Mouse (Mus musculus): Measurements from ENCODE around the gene Snph. TPM values are rescaled to one million over a fixed set of nuclear protein-coding genes. Genes with fewer than 3 reads are reported as not detected.
A peak's percentile ranks its signal among the peaks of the same experiment; 100 is the strongest.

Snph gene
- polyA plus RNA-seq (2014; fragmentation: Nextera tagmentation; extraction: Ambion mirVana), result 0.06 and 0.21 TPM in 2 replicates

DNA sequence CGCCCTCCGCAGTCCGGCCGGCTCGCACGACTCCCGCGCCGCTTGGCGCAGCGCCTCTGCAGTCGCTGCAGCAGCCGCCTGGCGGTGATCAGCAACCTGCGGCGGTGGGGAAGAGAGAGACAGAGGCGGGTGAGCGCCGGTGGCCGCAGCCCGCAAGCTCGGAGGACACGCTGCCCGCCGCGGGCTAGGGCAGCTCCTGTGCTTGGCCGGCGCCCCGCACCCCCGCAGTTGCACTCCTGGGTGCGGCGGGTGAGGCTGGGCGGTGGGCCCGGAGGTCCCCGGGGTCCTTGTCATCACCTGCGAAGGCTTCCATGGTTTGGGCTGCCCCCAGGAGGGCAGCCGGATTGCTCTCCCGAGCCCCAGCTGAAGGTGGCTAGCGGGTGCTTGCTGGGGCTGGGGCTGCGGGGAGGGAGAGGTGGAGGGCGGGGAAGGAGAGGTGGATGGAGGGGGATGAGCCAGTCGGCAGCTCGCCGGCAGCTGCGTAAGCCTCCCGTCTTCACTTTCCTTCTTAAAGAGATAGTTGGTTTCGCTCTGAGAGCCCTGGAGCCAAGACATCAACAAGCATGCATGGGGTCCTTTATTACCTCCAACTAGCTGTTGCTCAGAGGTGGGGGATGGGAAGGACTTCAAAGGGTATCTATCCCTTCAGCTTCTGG lies at the start of gene Snph:
Gene Snph (minus strand): TSS at position 435 of the 656 bp plus-strand sequence.
- Histone ChIP-seq H3K27ac (replicated peaks; ENCODE audit: low read depth, low read length) (no peak within 1 kb of the TSS), H3K4me1 (ENCODE audit: control insufficient read depth, insufficient read depth, low read length) (no peaks in the 10 kb centered on the region), H3K4me3 (ENCODE audit: low read depth, low read length) (peak within 1 kb of the TSS; percentile 60), H3K4me2 (ENCODE audit: low read depth, severe bottlenecking) (peak within 1 kb of the TSS; percentile 98), H3K36me3 (ENCODE audit: control insufficient read depth, insufficient read depth, low read length) (no peaks in the 10 kb centered on the region), H3K27me3 (ENCODE audit: control insufficient read depth, insufficient read depth, low read length) (peaks cover 32% of the 10 kb centered on the region), H3K9ac (ENCODE audit: low read length) (peak within 1 kb of the TSS; percentile 58), H3K9me3 (ENCODE audit: control insufficient read depth, low read length) (no peaks in the 10 kb centered on the region)
- peak; percentile 68 for ATAC-seq (ENCODE audit: insufficient number of reproducible peaks, low FRiP score, low TSS enrichment, low read depth)
- under 1% methylated on average over 40 of the region's 47 CpGs for WGBS
- DNase-seq (ENCODE audit: low spot score), result peak; percentile 78

DNA sequence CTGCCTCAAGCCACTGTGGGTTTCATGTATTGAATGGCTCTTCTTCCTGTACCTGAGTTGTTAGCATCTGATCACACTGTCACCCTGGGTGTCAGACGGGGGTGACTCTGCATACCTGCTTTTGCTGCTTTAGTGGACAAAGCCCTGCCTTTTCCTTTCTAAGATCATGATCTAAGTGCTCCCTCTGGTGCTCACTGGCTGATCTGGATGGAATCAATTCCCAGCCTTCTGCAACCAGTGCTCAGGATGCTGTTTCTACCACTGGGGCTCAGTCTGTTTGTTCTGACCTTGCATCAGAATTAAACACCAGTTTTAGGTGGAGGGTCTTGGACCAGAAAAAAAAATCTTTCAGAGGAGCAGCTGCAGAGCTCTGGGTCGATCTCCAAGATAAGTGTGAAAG lies 43.8 kb upstream of the Snph start:
- DNase-seq (ENCODE audit: low spot score) (no peak), ATAC-seq (ENCODE audit: insufficient number of reproducible peaks, low FRiP score, low TSS enrichment, low read depth) (0 out of 2 replicates have a peak, but pooled peaks have one; percentile 21)
- Histone ChIP-seq H3K4me2 (ENCODE audit: low read depth, severe bottlenecking) (no peak overlapping the region), H3K36me3 (ENCODE audit: control insufficient read depth, insufficient read depth, low read length) (no peaks in the 10 kb centered on the region), H3K4me3 (ENCODE audit: low read depth, low read length) (no peak overlapping the region), H3K27ac (replicated peaks; ENCODE audit: low read depth, low read length) (no peak overlapping the region), H3K4me1 (ENCODE audit: control insufficient read depth, insufficient read depth, low read length) (no peaks in the 10 kb centered on the region), H3K27me3 (ENCODE audit: control insufficient read depth, insufficient read depth, low read length) (no peaks in the 10 kb centered on the region), H3K9me3 (ENCODE audit: control insufficient read depth, low read length) (no peaks in the 10 kb centered on the region), H3K9ac (ENCODE audit: low read length) (no peak overlapping the region)
- WGBS, result 57% methylated on average over 2 of the region's 2 CpGs

DNA sequence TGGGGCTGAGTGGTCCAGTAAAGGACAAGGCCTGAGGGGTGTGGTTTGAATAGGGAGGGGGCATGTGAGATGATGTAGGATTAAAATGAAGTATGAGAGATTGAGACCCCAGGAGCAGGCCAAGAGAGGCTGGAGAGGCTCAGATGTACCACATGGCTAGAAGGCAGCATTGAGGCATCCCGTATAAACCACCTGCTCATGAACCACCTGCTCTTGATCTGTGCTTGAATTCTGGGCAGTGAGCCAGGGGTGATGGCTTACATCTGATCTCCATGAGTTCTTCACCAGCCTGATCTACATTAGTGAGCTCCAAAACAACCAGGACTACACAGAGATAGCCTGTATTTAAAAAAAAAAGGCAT lies 38.6 kb upstream of the Snph start:
- Histone ChIP-seq H3K4me2 (ENCODE audit: low read depth, severe bottlenecking) (no peak overlapping the region), H3K9ac (ENCODE audit: low read length) (no peak overlapping the region), H3K36me3 (ENCODE audit: control insufficient read depth, insufficient read depth, low read length) (no peaks in the 10 kb centered on the region), H3K27me3 (ENCODE audit: control insufficient read depth, insufficient read depth, low read length) (peaks cover 3% of the 10 kb centered on the region; the same call in 1 of the 2 replicates), H3K4me3 (ENCODE audit: low read depth, low read length) (no peak overlapping the region), H3K4me1 (ENCODE audit: control insufficient read depth, insufficient read depth, low read length) (no peaks in the 10 kb centered on the region), H3K27ac (replicated peaks; ENCODE audit: low read depth, low read length) (no peak overlapping the region), H3K9me3 (ENCODE audit: control insufficient read depth, low read length) (no peaks in the 10 kb centered on the region)
- ATAC-seq (ENCODE audit: insufficient number of reproducible peaks, low FRiP score, low TSS enrichment, low read depth) (0 out of 2 replicates have a peak, but pooled peaks have one; percentile 6), DNase-seq (ENCODE audit: low spot score) (no peak)
- WGBS, result 83% methylated on average over 1 of the region's 1 CpGs

DNA sequence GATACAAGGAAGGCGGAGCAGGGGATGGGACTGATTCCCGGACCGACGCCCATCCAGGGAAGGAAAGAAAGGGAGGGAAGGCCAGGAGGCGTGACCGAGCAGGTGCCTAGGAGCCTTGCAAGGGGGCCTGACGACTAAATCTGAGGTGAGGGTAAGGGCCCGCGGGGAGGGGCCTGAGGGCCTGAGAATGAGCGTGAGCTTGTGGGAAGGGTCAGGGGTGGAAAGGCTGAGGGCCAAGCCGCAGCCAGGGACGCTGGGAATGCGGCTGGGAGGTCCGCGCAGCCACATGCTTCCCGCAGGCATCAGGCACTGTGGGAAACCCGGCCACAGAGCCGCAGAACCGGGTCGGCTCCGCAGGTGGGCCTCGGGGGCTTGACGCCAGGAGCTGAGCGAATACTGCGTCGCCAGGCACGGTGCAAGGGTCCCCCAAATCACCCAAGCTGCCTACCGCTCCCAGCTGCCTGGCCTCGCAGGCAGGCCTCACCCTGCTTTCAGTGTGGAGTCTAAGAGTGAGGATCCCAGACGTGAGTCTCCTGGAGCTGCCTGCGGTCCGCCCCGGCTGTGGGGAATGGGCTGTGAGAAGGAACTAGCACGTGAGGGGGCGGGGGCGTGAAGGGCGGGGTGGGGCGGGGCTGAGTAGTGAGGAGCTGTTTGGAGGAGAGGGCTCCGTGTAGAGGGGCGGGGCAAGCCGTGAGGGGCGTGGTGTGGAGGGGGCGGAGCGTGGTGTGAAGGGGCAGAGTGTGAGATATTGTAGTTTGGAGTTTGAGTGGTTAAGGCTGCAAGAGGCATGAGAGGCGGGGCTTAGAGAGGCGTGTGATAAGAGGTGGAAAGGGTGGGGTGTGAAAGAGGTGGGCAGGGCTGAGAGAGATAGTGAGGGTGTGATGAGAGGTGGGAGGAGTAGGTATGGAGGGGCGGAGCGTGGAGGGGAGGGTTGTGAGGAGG lies 37.9 kb upstream of the Snph start:
- Histone ChIP-seq H3K4me3 (ENCODE audit: low read depth, low read length) (no peak overlapping the region), H3K27me3 (ENCODE audit: control insufficient read depth, insufficient read depth, low read length) (peaks cover 3% of the 10 kb centered on the region; the same call in 1 of the 2 replicates), H3K9ac (ENCODE audit: low read length) (no peak overlapping the region), H3K4me2 (ENCODE audit: low read depth, severe bottlenecking) (no peak overlapping the region), H3K4me1 (ENCODE audit: control insufficient read depth, insufficient read depth, low read length) (no peaks in the 10 kb centered on the region), H3K9me3 (ENCODE audit: control insufficient read depth, low read length) (no peaks in the 10 kb centered on the region), H3K27ac (replicated peaks; ENCODE audit: low read depth, low read length) (no peak overlapping the region), H3K36me3 (ENCODE audit: control insufficient read depth, insufficient read depth, low read length) (no peaks in the 10 kb centered on the region)
- ATAC-seq (ENCODE audit: insufficient number of reproducible peaks, low FRiP score, low TSS enrichment, low read depth) (peak; percentile 47; the same call in 1 of the 2 replicates), DNase-seq (ENCODE audit: low spot score) (no peak)
- 37% methylated on average over 47 of the region's 48 CpGs for WGBS

DNA sequence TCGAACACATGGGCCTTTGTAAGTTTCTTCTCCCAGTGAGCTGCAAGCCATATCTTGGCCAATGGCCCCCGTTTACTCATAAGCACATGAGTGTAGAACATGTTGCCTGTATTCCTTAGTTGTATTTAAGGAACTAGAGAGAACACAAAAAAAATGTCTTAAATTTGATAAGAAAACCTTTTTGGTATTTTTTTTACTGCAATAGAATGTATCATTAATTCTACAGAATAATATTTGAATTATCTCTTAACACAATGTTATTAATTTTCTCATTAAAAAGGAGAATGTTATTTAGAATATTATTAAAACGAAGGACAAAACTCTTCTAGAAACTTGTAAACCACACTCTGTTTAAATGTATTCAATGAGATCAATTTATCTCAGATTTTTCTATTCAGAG lies 36.0 kb upstream of the Snph start, which contains the start of gene Rad21l:
Gene Rad21l (minus strand): TSS at position 101 of the 400 bp plus-strand sequence.
- peaks cover 3% of the 10 kb centered on the region; the same call in 1 of the 2 replicates for H3K27me3 ChIP-seq (ENCODE audit: control insufficient read depth, insufficient read depth, low read length)
- ATAC-seq (ENCODE audit: insufficient number of reproducible peaks, low FRiP score, low TSS enrichment, low read depth) (no peak), DNase-seq (ENCODE audit: low spot score) (no peak)
- H3K36me3 ChIP-seq (ENCODE audit: control insufficient read depth, insufficient read depth, low read length), result no peaks in the 10 kb centered on the region
- WGBS, result 79% methylated on average over 3 of the region's 3 CpGs
- H3K27ac ChIP-seq (replicated peaks; ENCODE audit: low read depth, low read length), result no peak within 1 kb of the TSS
- H3K9me3 ChIP-seq (ENCODE audit: control insufficient read depth, low read length), result no peaks in the 10 kb centered on the region
- H3K4me2 ChIP-seq (ENCODE audit: low read depth, severe bottlenecking), result no peak within 1 kb of the TSS
- H3K9ac ChIP-seq (ENCODE audit: low read length), result no peak within 1 kb of the TSS
- no peak within 1 kb of the TSS for H3K4me3 ChIP-seq (ENCODE audit: low read depth, low read length)
- H3K4me1 ChIP-seq (ENCODE audit: control insufficient read depth, insufficient read depth, low read length), result no peaks in the 10 kb centered on the region

DNA sequence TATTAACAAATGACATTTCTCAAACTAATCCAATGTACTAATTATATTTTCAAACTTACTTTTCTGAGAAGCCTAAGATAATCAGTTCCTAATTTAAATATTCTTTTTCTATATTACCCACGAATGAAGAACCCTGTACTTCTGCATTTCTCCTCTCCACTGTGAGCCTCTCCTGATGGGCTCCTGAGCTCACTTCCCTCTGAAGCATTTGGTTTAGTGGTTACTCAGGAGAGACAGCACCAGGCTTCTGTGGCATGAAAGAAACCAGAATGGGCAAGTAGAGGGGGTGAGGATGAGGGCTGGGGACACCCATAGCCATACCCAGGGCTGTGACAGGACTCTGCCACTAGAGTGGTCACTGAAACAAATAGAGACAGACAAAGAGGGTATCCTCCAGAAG lies 19.7 kb upstream of the Snph start:
- H3K36me3 ChIP-seq (ENCODE audit: control insufficient read depth, insufficient read depth, low read length), result no peaks in the 10 kb centered on the region
- DNase-seq (ENCODE audit: low spot score), result no peak
- no peak overlapping the region for H3K4me3 ChIP-seq (ENCODE audit: low read depth, low read length)
- 67% methylated on average over 1 of the region's 1 CpGs for WGBS
- H3K4me2 ChIP-seq (ENCODE audit: low read depth, severe bottlenecking), result no peak overlapping the region
- no peak overlapping the region for H3K9ac ChIP-seq (ENCODE audit: low read length)
- no peak for ATAC-seq (ENCODE audit: insufficient number of reproducible peaks, low FRiP score, low TSS enrichment, low read depth)
- no peaks in the 10 kb centered on the region for H3K27me3 ChIP-seq (ENCODE audit: control insufficient read depth, insufficient read depth, low read length)
- no peak overlapping the region for H3K27ac ChIP-seq (replicated peaks; ENCODE audit: low read depth, low read length)
- no peaks in the 10 kb centered on the region for H3K4me1 ChIP-seq (ENCODE audit: control insufficient read depth, insufficient read depth, low read length)
- H3K9me3 ChIP-seq (ENCODE audit: control insufficient read depth, low read length), result no peaks in the 10 kb centered on the region

DNA sequence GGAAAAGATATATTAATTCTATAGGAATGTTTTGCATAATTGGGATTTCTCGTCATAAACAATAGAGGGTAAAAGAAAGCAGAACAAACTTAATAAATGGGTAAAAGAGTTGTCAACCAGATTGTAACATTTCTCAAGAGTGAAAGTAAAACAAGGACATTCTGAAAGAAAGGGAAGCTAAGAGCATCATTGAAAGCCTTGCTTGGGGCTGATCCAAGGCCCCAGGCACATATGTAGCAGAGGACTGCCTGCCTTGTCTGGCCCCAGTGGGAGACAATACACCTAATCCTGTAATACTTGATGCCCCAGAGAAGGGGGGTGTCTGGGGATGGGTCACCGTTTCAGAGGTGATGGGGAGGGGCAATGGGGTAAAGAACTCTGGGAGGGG lies 3.6 kb upstream of the Snph start:
- DNase-seq (ENCODE audit: low spot score), result no peak
- Histone ChIP-seq H3K4me3 (ENCODE audit: low read depth, low read length) (no peak overlapping the region), H3K9me3 (ENCODE audit: control insufficient read depth, low read length) (no peaks in the 10 kb centered on the region), H3K4me1 (ENCODE audit: control insufficient read depth, insufficient read depth, low read length) (no peaks in the 10 kb centered on the region), H3K27me3 (ENCODE audit: control insufficient read depth, insufficient read depth, low read length) (peaks cover 25% of the 10 kb centered on the region), H3K4me2 (ENCODE audit: low read depth, severe bottlenecking) (no peak overlapping the region), H3K36me3 (ENCODE audit: control insufficient read depth, insufficient read depth, low read length) (no peaks in the 10 kb centered on the region), H3K9ac (ENCODE audit: low read length) (no peak overlapping the region), H3K27ac (replicated peaks; ENCODE audit: low read depth, low read length) (no peak overlapping the region)
- ATAC-seq (ENCODE audit: insufficient number of reproducible peaks, low FRiP score, low TSS enrichment, low read depth), result no peak
- 82% methylated on average over 2 of the region's 2 CpGs for WGBS

DNA sequence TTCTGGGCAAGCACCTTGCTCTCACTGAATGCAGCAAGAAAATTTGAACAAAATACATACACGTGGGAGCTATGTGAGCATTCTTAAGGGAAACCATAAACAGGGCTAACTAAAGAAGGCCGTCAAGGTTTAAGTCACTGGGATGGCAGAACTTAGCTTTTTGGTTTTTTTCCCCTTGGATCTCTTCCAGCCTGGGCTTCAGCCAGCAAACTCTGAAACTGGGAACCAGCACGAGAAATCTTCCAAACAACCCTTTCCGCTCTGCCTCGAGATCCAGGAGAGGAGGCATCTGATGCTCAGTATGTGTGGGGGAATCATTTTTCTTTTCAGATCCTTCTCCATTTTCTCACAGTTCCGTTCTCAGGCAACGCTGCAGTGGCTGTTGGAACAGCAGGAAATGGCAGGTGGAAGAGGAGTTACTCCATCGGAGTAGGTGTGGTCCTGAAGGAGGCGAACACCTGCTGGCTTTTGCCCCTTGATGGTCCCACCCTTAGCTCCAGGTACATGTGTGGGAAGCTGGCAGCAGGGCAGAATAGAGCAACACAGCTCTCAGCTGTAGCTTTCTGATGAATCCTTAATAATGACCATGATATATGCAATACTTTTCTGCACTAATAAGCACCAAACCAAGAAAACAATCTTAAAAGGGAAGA lies 3.1 kb upstream of the Snph start:
- Histone ChIP-seq H3K36me3 (ENCODE audit: control insufficient read depth, insufficient read depth, low read length) (no peaks in the 10 kb centered on the region), H3K4me2 (ENCODE audit: low read depth, severe bottlenecking) (no peak overlapping the region), H3K4me1 (ENCODE audit: control insufficient read depth, insufficient read depth, low read length) (no peaks in the 10 kb centered on the region), H3K9me3 (ENCODE audit: control insufficient read depth, low read length) (no peaks in the 10 kb centered on the region), H3K27ac (replicated peaks; ENCODE audit: low read depth, low read length) (no peak overlapping the region), H3K9ac (ENCODE audit: low read length) (no peak overlapping the region), H3K4me3 (ENCODE audit: low read depth, low read length) (no peak overlapping the region), H3K27me3 (ENCODE audit: control insufficient read depth, insufficient read depth, low read length) (peaks cover 30% of the 10 kb centered on the region)
- DNase-seq (ENCODE audit: low spot score), result no peak
- ATAC-seq (ENCODE audit: insufficient number of reproducible peaks, low FRiP score, low TSS enrichment, low read depth), result no peak
- 74% methylated on average over 9 of the region's 9 CpGs for WGBS

Data from limb, embryonic 11.5 days (tissue).